ENCODE assay signal across 8 mouse cellular contexts in the genomic region with DNA sequence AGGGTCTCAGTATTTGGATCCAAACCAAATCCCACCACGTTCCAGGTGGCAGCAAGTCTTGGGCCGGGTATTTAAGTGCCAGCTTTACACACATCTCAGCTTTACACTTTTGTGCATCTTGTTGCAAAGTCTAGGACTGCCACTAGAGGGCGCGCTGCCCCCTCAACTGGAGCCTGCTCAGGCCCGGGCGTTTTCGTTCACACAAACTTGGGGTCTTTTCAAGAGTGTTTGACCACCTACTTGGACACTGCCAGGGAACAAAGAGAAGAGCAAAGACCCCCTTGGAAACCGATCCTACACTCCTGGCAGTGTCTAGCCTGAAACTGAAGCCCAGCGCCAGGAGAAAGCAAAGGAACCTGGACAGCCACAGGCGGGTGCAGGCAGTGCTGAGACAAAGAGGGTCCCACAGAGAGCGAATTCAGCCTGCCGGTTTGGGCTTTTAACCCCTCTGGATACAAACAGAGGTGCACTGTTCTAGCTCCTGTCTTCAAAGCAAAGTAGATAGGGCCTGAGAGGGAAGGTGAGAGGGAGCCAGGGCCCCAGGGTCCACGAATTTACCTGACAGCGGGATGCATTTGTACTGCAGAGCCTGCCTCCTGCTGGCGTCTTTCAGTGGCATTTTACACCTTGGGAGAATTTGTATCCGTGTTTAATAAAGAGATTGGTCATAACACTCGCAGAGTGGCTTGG. TPM values are rescaled to one million over a fixed set of nuclear protein-coding genes. Genes with fewer than 3 reads are reported as not detected.
DNase-seq lines count a peak whose midpoint lies in the region; ATAC-seq lines count a peak whose summit lies in the region.

No protein-coding gene starts in this region.

- H3K4me3 ChIP-seq in intestine, embryonic 16.5 days (ENCODE audit: low read length) = peak overlapping the region; percentile 44
- peak overlapping the region; percentile 54 for H3K4me3 ChIP-seq in midbrain, embryonic 10.5 days

- intact Hi-C loops in left cerebral cortex, postnatal 4 days (cut with DNase I) = loop anchor here (2.0 kb wide), 1 partner anchor 246 kb away; no protein-coding TSS in a partner anchor

- H3K36me3 ChIP-seq in intestine, embryonic 16.5 days (ENCODE audit: control insufficient read depth, insufficient read depth, low read length) = peaks cover 6% of the 10 kb centered on the region
- peaks cover 4% of the 10 kb centered on the region; the same call in 1 of the 2 replicates for H3K36me3 ChIP-seq in midbrain, embryonic 10.5 days

- no peaks in the 10 kb centered on the region for H3K27me3 ChIP-seq in intestine, embryonic 16.5 days (replicated peaks; ENCODE audit: control insufficient read depth, insufficient read depth, low read length)
- H3K27me3 ChIP-seq in midbrain, embryonic 10.5 days (ENCODE audit: low read depth, poor library complexity, severe bottlenecking) = peaks cover 42% of the 10 kb centered on the region

- no peaks in the 10 kb centered on the region for H3K9me3 ChIP-seq in intestine, embryonic 16.5 days (ENCODE audit: control insufficient read depth, low read length)
- H3K9me3 ChIP-seq in midbrain, embryonic 10.5 days (replicated peaks) = no peaks in the 10 kb centered on the region

- WGBS in intestine, embryonic 16.5 days = 9% methylated on average over 17 of the region's 17 CpGs
- 5% methylated on average over 17 of the region's 17 CpGs for WGBS in midbrain, embryonic 10.5 days

- peaks cover 42% of the 10 kb centered on the region for H3K4me1 ChIP-seq in intestine, embryonic 16.5 days (ENCODE audit: control insufficient read depth, insufficient read depth, low read length)
- H3K4me1 ChIP-seq in midbrain, embryonic 10.5 days = peaks cover 25% of the 10 kb centered on the region

- peak overlapping the region; percentile 73 for H3K9ac ChIP-seq in intestine, embryonic 16.5 days (ENCODE audit: low read depth, low read length)

- no peak for ATAC-seq in intestine, embryonic 16.5 days

- peak overlapping the region; percentile 66 for H3K4me2 ChIP-seq in intestine, embryonic 16.5 days (ENCODE audit: low read depth, low read length)

- peak overlapping the region; percentile 45 for H3K27ac ChIP-seq in intestine, embryonic 16.5 days (ENCODE audit: low read length)
- peak overlapping the region; percentile 92 for H3K27ac ChIP-seq in midbrain, embryonic 10.5 days (replicated peaks)

- DNase-seq in adrenal gland, adult 18-20 months (ENCODE audit: low spot score in 2 of 2) = peak; percentile 82 to 84
- DNase-seq in cerebellum, postnatal 36 days = peak; percentile 86 to 89
- peak; percentile 83 for DNase-seq in gastrocnemius, postnatal 10 days
- peak; percentile 88 for DNase-seq in left cerebral cortex, postnatal 4 days
- peak; percentile 92 for DNase-seq in midbrain, embryonic 10.5 days (ENCODE audit: low spot score)
- DNase-seq in skeletal muscle tissue, adult 2 months (ENCODE audit: low read depth, low spot score) = peak; percentile 31
- DNase-seq in yolk sac, embryonic 10.5 days (ENCODE audit: low spot score) = peak; percentile 69

RNA-seq across cellular contexts. Expression of a gene that starts 36.3 kb away (rescaled TPM):
- 10 to 100 TPM in 1 of 2 experiments, 1 to 10 TPM in 1; 5.0 to 23.1 TPM for total RNA-seq in adrenal gland, adult 18-20 months (2021)
- total RNA-seq in gastrocnemius, postnatal 10 days (2021) = 1 to 10 TPM; 1.5 to 3.0 TPM
- 272 and 331 TPM in 2 replicates for polyA plus RNA-seq in intestine, embryonic 16.5 days (2015; fragmentation: Nextera tagmentation; extraction: Ambion mirVana)
- total RNA-seq in left cerebral cortex, postnatal 4 days (2021) = 100 to 1,000 TPM; 259 to 272 TPM
- polyA plus RNA-seq in midbrain, embryonic 10.5 days (2016; fragmentation: Nextera tagmentation; extraction: Ambion mirVana) = 11.2 and 15.2 TPM in 2 replicates

Comparison
In these comparisons a context has a peak if more than half of its experiments do, and no peak if none do; other contexts are left out.
1. DNase-seq: peak in every context shown above with its lines; median percentile 92 in midbrain, embryonic 10.5 days; 88 in left cerebral cortex, postnatal 4 days; 88 in cerebellum, postnatal 36 days; 83 in adrenal gland, adult 18-20 months; 83 in gastrocnemius, postnatal 10 days; 69 in yolk sac, embryonic 10.5 days; 31 in skeletal muscle tissue, adult 2 months.
2. RNA of a gene that starts 36.3 kb away (total RNA-seq): 259 to 272 TPM in left cerebral cortex, postnatal 4 days; 5.0 to 23.1 TPM in adrenal gland, adult 18-20 months and 1.5 to 3.0 TPM in gastrocnemius, postnatal 10 days; every median in the first group is over 10 times any median in the second.